10 mouse cellular contexts compared by ENCODE assay signal in the genomic region with DNA sequence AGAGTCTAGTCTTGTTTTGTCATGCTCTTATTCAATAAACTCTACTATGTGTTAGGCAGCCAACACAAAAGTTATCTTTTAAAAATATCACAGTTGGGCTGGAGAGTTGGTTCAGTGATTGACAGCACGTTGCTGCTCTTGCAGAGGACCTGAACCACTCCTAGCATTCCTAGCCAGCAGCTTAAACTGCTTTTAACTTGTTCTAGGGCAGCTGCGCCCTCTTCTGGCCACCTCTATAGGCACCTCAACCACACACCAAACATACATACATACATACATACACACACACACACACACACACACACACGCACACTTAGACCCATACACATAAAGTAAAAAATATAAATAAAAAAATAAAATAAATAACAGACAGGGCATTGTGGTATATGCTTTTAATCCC.
DNase-seq lines count a peak whose midpoint lies in the region; ATAC-seq and TF ChIP-seq lines count a peak whose summit lies in the region.
"Had no signal": no experiment of that assay in that cellular context is flagged by ENCODE, and none has a peak within 500 bp of the region (broad histone marks: within the 10 kb centered on the region; RNA-seq: fewer than 3 reads in every experiment).

No protein-coding gene starts in this region.

- POLR2A ChIA-PET in Patski (lab: Charles Lee) = no interaction called here

- DNase-seq in kidney, adult 2 months = peak; percentile 39
- no peak for DNase-seq in kidney, adult 18-20 months
- DNase-seq in right cerebral cortex, postnatal 14 days = peak; percentile 31
- no peak for DNase-seq in right cerebral cortex, postnatal 25 days
- no peak for DNase-seq in Patski (ENCODE audit: low read depth, low spot score)
- DNase-seq in splenic B cell, adult 2 months (ENCODE audit: low read depth, low spot score) = peak; percentile 8
- DNase-seq in cerebellum, postnatal 4 days (ENCODE audit: low spot score in 2 of 2) = no peak

- H3K4me3 ChIP-seq in kidney, adult 2 months (ENCODE audit: insufficient read depth, low read depth, low read length) = no peak overlapping the region
- H3K4me3 ChIP-seq: embryonic facial prominence, embryonic 15.5 days; midbrain, embryonic 10.5 days; neural tube, embryonic 15.5 days had no signal

- no peak; the same call in 1 of the 2 replicates for TF ChIP-seq CTCF in kidney, adult 2 months (conservative IDR thresholded peaks at IDR 0.05; ENCODE audit: insufficient read depth, insufficient read length, low read depth, low read length)
- peak; percentile 8 for TF ChIP-seq CTCF in Patski (IDR thresholded peaks at IDR 0.05)

- H3K27me3 ChIP-seq in kidney, adult 2 months (replicated peaks; ENCODE audit: control insufficient read depth, insufficient read depth, low read length) = no peaks in the 10 kb centered on the region
- H3K27me3 ChIP-seq in Patski = no peaks in the 10 kb centered on the region
- no peaks in the 10 kb centered on the region for H3K27me3 ChIP-seq in splenic B cell, adult 2 months (ENCODE audit: control insufficient read depth, insufficient read depth, low read length, poor library complexity, severe bottlenecking)
- H3K27me3 ChIP-seq: embryonic facial prominence, embryonic 15.5 days; neural tube, embryonic 15.5 days had no signal

- H3K27ac ChIP-seq in kidney, adult 2 months (ENCODE audit: insufficient read depth, low read depth, low read length) = no peak overlapping the region
- H3K27ac ChIP-seq: embryonic facial prominence, embryonic 15.5 days; midbrain, embryonic 10.5 days; neural tube, embryonic 15.5 days had no signal

- TF ChIP-seq POLR2A in kidney, adult 2 months (IDR thresholded peaks at IDR 0.05; ENCODE audit: low read depth, low read length) = no peak

- WGBS in kidney, adult 2 months = 85% methylated on average over 3 of the region's 3 CpGs

- ATAC-seq in Patski = no peak

- in situ Hi-C loops in Patski (cut with MboI; ENCODE audit: low pct_unique_long_range_greater_than_20kb) = no loop called here

- H3K36me3 ChIP-seq in kidney, adult 2 months (ENCODE audit: control insufficient read depth, insufficient read depth, low read length) = no peaks in the 10 kb centered on the region
- no peaks in the 10 kb centered on the region for H3K36me3 ChIP-seq in splenic B cell, adult 2 months (ENCODE audit: control insufficient read depth, insufficient read depth, low read length, poor library complexity, severe bottlenecking)
- H3K36me3 ChIP-seq: embryonic facial prominence, embryonic 15.5 days; midbrain, embryonic 10.5 days; neural tube, embryonic 15.5 days had no signal

- H3K4me1 ChIP-seq in kidney, adult 2 months (ENCODE audit: control insufficient read depth, insufficient read depth, low read length) = no peaks in the 10 kb centered on the region
- H3K4me1 ChIP-seq: embryonic facial prominence, embryonic 15.5 days had no signal

- CTCF ChIA-PET in Patski (lab: Charles Lee) = interaction anchor here (0.9 to 1.3 kb wide), 2 partner anchors 18 to 22 kb away, joined by 3 read pairs; no protein-coding TSS in a partner anchor

Comparison
In these comparisons a context has a peak if more than half of its experiments do, and no peak if none do; other contexts are left out.
1. DNase-seq: peak in kidney, adult 2 months (single experiment), right cerebral cortex, postnatal 14 days (single experiment) and splenic B cell, adult 2 months (single experiment); none in kidney, adult 18-20 months (single experiment), right cerebral cortex, postnatal 25 days (single experiment), Patski (single experiment) and cerebellum, postnatal 4 days (0 of 2).